ENCODE assay signal across 11 mouse cellular contexts in the genomic region with DNA sequence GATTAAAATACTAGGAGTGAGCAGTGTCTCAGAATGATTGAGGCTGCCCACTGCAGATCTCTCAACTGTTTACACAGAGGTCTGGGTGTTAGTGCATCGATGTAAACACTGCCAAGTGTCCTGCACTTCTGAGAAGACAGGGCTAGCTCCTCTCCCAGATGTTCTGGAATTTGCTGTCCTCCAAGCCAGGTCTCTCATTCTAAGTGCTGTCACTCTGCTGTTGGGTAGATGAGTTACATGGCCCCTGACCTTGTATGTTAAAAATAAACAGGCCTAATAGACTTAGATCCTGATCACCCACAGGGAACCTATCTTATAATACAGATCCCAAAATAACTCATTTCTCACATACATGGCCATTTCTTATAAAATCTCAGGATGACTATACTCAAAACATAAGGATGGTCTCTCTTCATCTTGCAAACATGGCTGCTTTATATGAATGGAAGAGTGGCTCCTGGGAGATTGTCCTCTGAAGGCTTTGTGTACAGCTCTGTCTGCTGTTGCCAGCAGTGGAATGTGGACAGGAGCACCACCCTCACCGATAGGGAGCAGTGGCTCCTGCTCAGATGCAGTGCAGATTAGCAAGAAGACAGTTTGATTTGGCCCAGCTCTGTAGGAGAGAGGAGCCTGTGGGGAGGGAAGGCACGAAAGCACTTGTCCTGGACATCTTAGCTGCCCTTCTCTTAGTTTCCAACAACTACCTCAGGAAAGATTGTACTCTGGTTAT.
DNase-seq lines count a peak whose midpoint lies in the region; ATAC-seq and TF ChIP-seq lines count a peak whose summit lies in the region.
"Had no signal": no experiment of that assay in that cellular context is flagged by ENCODE, and none has a peak within 500 bp of the region (broad histone marks: within the 10 kb centered on the region; RNA-seq: fewer than 3 reads in every experiment).

No protein-coding gene starts in this region.

- H3K9ac ChIP-seq in kidney, embryonic 14.5 days (ENCODE audit: low read depth, low read length), result no peak overlapping the region
- no peak overlapping the region for H3K9ac ChIP-seq in midbrain, embryonic 16.5 days (ENCODE audit: low read depth, low read length)

- H3K27ac ChIP-seq in embryonic fibroblast, embryonic 13.5 days (ENCODE audit: insufficient read depth, low read length), result peak overlapping the region; percentile 12; the same call in 1 of the 2 replicates
- peak overlapping the region; percentile 37; the same call in 1 of the 2 replicates for H3K27ac ChIP-seq in kidney, embryonic 14.5 days (ENCODE audit: low read depth, low read length)
- H3K27ac ChIP-seq in midbrain, embryonic 16.5 days (ENCODE audit: low read length), result no peak overlapping the region
- H3K27ac ChIP-seq: hindbrain, embryonic 10.5 days had no signal

- H3K27me3 ChIP-seq in kidney, embryonic 14.5 days (ENCODE audit: control insufficient read depth, insufficient read depth, low read length), result no peaks in the 10 kb centered on the region
- H3K27me3 ChIP-seq in midbrain, embryonic 16.5 days (ENCODE audit: control insufficient read depth, insufficient read depth, low read depth, low read length), result no peaks in the 10 kb centered on the region

- WGBS in kidney, embryonic 14.5 days, result 72% methylated on average over 3 of the region's 3 CpGs
- 76% methylated on average over 3 of the region's 3 CpGs for whole genome bisulfite sequencing in midbrain, embryonic 16.5 days

- H3K4me3 ChIP-seq in embryonic fibroblast, embryonic 13.5 days (ENCODE audit: insufficient read depth, low read length), result no peak overlapping the region
- no peak overlapping the region for H3K4me3 ChIP-seq in kidney, embryonic 14.5 days (ENCODE audit: low read length)
- no peak overlapping the region for H3K4me3 ChIP-seq in midbrain, embryonic 16.5 days (ENCODE audit: low read depth, low read length)
- H3K4me3 ChIP-seq: hindbrain, embryonic 10.5 days had no signal

- H3K4me1 ChIP-seq in embryonic fibroblast, embryonic 13.5 days (ENCODE audit: control insufficient read depth, insufficient read depth, low read length), result peaks cover 12% of the 10 kb centered on the region
- peaks cover 29% of the 10 kb centered on the region for H3K4me1 ChIP-seq in kidney, embryonic 14.5 days (ENCODE audit: control insufficient read depth, insufficient read depth, low read length)
- peaks cover 11% of the 10 kb centered on the region for H3K4me1 ChIP-seq in midbrain, embryonic 16.5 days (ENCODE audit: control insufficient read depth, insufficient read depth, low read length)

- H3K36me3 ChIP-seq in kidney, embryonic 14.5 days (ENCODE audit: control insufficient read depth, insufficient read depth, low read length), result peaks cover 13% of the 10 kb centered on the region; the same call in 1 of the 2 replicates
- H3K36me3 ChIP-seq in midbrain, embryonic 16.5 days (ENCODE audit: control insufficient read depth, insufficient read depth, low read length), result no peaks in the 10 kb centered on the region

- no peak for ATAC-seq in kidney, embryonic 14.5 days (ENCODE audit: low FRiP score, low TSS enrichment)
- ATAC-seq in megakaryocyte progenitor cell, adult 5-6 weeks (replicated peaks; ENCODE audit: poor library complexity), result 0 out of 2 replicates have a peak, but pooled peaks have one; percentile 23
- no peak for ATAC-seq in midbrain, embryonic 16.5 days
- ATAC-seq: CD4-positive, CD25-positive, alpha-beta regulatory T cell, adult 4 months had no signal

- no peaks in the 10 kb centered on the region for H3K9me3 ChIP-seq in kidney, embryonic 14.5 days (ENCODE audit: control insufficient read depth, low read length)
- no peaks in the 10 kb centered on the region for H3K9me3 ChIP-seq in midbrain, embryonic 16.5 days (replicated peaks; ENCODE audit: control insufficient read depth, low read length, poor library complexity, severe bottlenecking)
- H3K9me3 ChIP-seq: hindbrain, embryonic 10.5 days had no signal

- H3K4me2 ChIP-seq in kidney, embryonic 14.5 days (replicated peaks; ENCODE audit: low read depth, low read length), result no peak overlapping the region
- no peak overlapping the region for H3K4me2 ChIP-seq in midbrain, embryonic 16.5 days (ENCODE audit: low read length)

- TF ChIP-seq CTCF in embryonic fibroblast, embryonic 13.5 days (IDR thresholded peaks at IDR 0.05; ENCODE audit: borderline replicate concordance, insufficient read depth, low read length), result no peak

- no peak for TF ChIP-seq POLR2A in embryonic fibroblast, embryonic 13.5 days (IDR thresholded peaks at IDR 0.05; ENCODE audit: low read depth, low read length)

- DNase-seq in kidney, adult 11 months, result peak; percentile 70
- DNase-seq in kidney, postnatal 10 days, result no peak
- DNase-seq in testis, postnatal 14 days (ENCODE audit: low spot score), result no peak
- DNase-seq in thymus, postnatal 14 days, result no peak
- DNase-seq: cerebellum, postnatal 36 days had no signal
